Mouse (Mus musculus) embryo, embryonic 9.5 days (tissue): ENCODE data around the gene Ifna5.
A peak's percentile ranks its signal among the peaks of the same experiment; 100 is the strongest.

ENCODE experiments used
- DNase-seq: peaks from one replicate; pipeline ENCODE4 v3.0.0-alpha.2; 2017; ENCODE audit errors: extremely low spot score

Ifna5 gene

GRCm38 (mm10) chr4:88864599-88864998, 29.3 kb downstream of the Ifna5 start:
- no peak for DNase-seq

- no peak for DNase-seq
Observed at GRCm38 (mm10) chr4:88865011-88865569, 29.8 kb downstream of the Ifna5 start.

GRCm38 (mm10) chr4:88867366-88867925, 32.1 kb downstream of the Ifna5 start:
- peak; percentile 81 for DNase-seq

- peak; percentile 70 for DNase-seq
Observed at GRCm38 (mm10) chr4:88867926-88868911, 32.9 kb downstream of the Ifna5 start.

- DNase-seq: peak; percentile 45
Observed at GRCm38 (mm10) chr4:88872691-88873090, 37.4 kb downstream of the Ifna5 start.

GRCm38 (mm10) chr4:88875435-88876095, 40.2 kb downstream of the Ifna5 start:
- no peak for DNase-seq

GRCm38 (mm10) chr4:88876520-88876919, 41.2 kb downstream of the Ifna5 start:
- no peak for DNase-seq

GRCm38 (mm10) chr4:88878246-88878645, 42.9 kb downstream of the Ifna5 start:
- no peak for DNase-seq

- DNase-seq: no peak
Observed at GRCm38 (mm10) chr4:88878772-88879171, 43.4 kb downstream of the Ifna5 start.

- no peak for DNase-seq
Observed at GRCm38 (mm10) chr4:88880101-88880500, 44.8 kb downstream of the Ifna5 start, which contains the start of gene Ifne. Gene Ifne, minus strand, starts transcription at chr4:88880201.
